Mouse (Mus musculus): ENCODE results near the gene Eno1. TPM values are rescaled to one million over a fixed set of nuclear protein-coding genes. Genes with fewer than 3 reads are reported as not detected.
A peak's percentile ranks its signal among the peaks of the same experiment; 100 is the strongest.

Gene Eno1
- total and polyA plus RNA-seq, 2 experiments from 2014 or later = 525 to 1,074 TPM

DNA sequence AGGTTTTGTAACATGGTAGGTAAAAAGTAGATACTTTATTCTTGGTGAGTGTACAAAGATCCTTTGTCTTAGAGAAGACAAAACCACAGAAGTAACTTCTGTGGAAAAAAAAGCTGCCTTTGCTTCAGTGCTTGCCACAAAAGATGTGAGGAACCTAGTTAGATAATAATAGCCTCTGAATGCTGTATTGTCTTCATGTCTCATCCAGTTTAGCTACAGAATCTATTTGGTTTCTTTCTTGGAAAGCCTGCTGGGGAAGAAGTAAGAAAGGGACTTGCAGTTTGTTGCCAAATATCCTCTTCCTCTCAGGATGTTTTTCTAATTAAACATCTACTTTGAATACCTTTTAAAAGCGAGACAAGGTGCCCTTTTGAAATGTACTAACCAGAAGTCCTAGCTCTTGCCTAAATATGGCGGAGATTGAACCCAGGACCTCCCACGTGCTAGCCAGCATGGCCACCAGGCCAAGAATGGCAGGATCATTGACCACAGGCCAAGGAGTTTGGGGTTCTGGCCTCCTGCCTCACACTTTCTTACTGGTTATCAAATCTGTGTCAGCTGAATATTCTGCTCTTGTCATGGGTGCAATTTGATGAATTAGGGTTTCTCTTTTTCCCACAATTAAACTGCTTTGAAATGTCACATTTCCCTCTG, 2.0 kb downstream of the Eno1 start:
- no peak for DNase-seq (ENCODE audit: low spot score)
- no peak for TF ChIP-seq CTCF (IDR thresholded peaks at IDR 0.05; ENCODE audit: low read depth)
- TF ChIP-seq EP300 (IDR thresholded peaks at IDR 0.05; ENCODE audit: low read depth) = no peak
- Histone ChIP-seq H3K36me3 (replicated peaks; ENCODE audit: control insufficient read depth, insufficient read depth, low read length) (peaks cover 39% of the 10 kb centered on the region), H3K4me1 (ENCODE audit: control insufficient read depth, insufficient read depth) (peaks cover 46% of the 10 kb centered on the region), H3K4me2 (ENCODE audit: low read depth, low read length) (peak overlapping the region; percentile 85), H3K27ac (ENCODE audit: low read depth) (peak overlapping the region; percentile 97), H3K4me3 (ENCODE audit: low read depth, low read length) (peak overlapping the region; percentile 90), H3K9me3 (replicated peaks; ENCODE audit: control insufficient read depth, low read length) (no peaks in the 10 kb centered on the region), H3K27me3 (ENCODE audit: control insufficient read depth, insufficient read depth, low read length) (no peaks in the 10 kb centered on the region), H3K9ac (replicated peaks; ENCODE audit: low read depth, low read length) (peak overlapping the region; percentile 86)
- 6% methylated on average over 3 of the region's 3 CpGs for WGBS
- ATAC-seq (ENCODE audit: insufficient read depth, low read depth) = no peak

DNA sequence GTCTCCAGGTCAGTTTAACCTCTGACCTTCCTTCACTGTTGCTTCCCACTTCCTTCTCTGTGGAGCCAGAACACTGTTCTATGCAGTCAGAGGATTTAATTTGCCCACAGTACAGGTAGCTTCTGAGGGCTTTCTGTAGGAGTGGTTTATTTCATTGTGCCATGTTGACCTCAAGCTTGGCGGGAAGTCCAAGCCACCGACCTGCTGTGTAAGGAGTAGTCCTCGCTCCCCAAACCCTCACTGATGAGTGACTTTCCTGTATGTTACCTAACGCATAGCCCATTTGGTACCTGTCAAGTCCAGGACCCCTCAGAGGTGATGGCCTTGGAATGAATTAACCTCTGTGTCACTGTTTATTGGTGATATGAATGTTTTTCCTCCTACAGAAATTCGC, 2.6 kb downstream of the Eno1 start:
- peaks cover 46% of the 10 kb centered on the region for H3K4me1 ChIP-seq (ENCODE audit: control insufficient read depth, insufficient read depth)
- TF ChIP-seq CTCF (IDR thresholded peaks at IDR 0.05; ENCODE audit: low read depth) (no peak), EP300 (IDR thresholded peaks at IDR 0.05; ENCODE audit: low read depth) (no peak)

DNA sequence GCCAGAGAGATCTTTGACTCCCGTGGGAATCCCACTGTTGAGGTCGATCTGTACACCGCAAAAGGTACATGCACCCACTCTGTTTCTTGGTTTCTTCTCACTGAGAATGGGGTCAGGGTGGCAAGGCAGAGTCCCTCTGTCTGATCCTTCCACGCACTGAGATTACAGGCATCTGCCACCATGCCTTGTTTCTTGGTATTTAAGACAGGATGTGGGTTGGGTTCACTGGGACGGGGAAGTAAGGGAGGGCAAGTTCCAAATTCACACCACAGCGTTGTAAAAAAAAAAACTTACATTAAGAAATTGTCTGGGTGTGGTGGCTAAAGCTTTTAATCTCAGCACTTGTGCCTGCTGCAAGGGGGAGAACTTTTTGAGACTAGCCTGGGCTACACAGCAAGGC, 3.0 kb downstream of the Eno1 start:
- Histone ChIP-seq H3K9me3 (replicated peaks; ENCODE audit: control insufficient read depth, low read length) (no peaks in the 10 kb centered on the region), H3K27me3 (ENCODE audit: control insufficient read depth, insufficient read depth, low read length) (no peaks in the 10 kb centered on the region), H3K36me3 (replicated peaks; ENCODE audit: control insufficient read depth, insufficient read depth, low read length) (peaks cover 48% of the 10 kb centered on the region), H3K4me1 (ENCODE audit: control insufficient read depth, insufficient read depth) (peaks cover 45% of the 10 kb centered on the region), H3K4me2 (ENCODE audit: low read depth, low read length) (peak overlapping the region; percentile 85), H3K4me3 (ENCODE audit: low read depth, low read length) (peak overlapping the region; percentile 90), H3K27ac (ENCODE audit: low read depth) (peak overlapping the region; percentile 97), H3K9ac (replicated peaks; ENCODE audit: low read depth, low read length) (peak overlapping the region; percentile 86; the same call in 1 of the 2 replicates)
- no peak for ATAC-seq (ENCODE audit: insufficient read depth, low read depth)
- WGBS = 20% methylated on average over 6 of the region's 6 CpGs
- TF ChIP-seq EP300 (IDR thresholded peaks at IDR 0.05; ENCODE audit: low read depth) = no peak
- TF ChIP-seq CTCF (IDR thresholded peaks at IDR 0.05; ENCODE audit: low read depth) = no peak
- no peak for DNase-seq (ENCODE audit: low spot score)

More for the DNA sequence above, 2.6 kb downstream of the Eno1 start:
- DNase-seq (ENCODE audit: low spot score) (no peak), ATAC-seq (ENCODE audit: insufficient read depth, low read depth) (no peak)
- Histone ChIP-seq H3K27me3 (ENCODE audit: control insufficient read depth, insufficient read depth, low read length) (no peaks in the 10 kb centered on the region), H3K27ac (ENCODE audit: low read depth) (peak overlapping the region; percentile 97; the same call in 1 of the 2 replicates), H3K4me3 (ENCODE audit: low read depth, low read length) (peak overlapping the region; percentile 90), H3K36me3 (replicated peaks; ENCODE audit: control insufficient read depth, insufficient read depth, low read length) (peaks cover 44% of the 10 kb centered on the region), H3K4me2 (ENCODE audit: low read depth, low read length) (peak overlapping the region; percentile 85), H3K9ac (replicated peaks; ENCODE audit: low read depth, low read length) (peak overlapping the region; percentile 86; the same call in 1 of the 2 replicates), H3K9me3 (replicated peaks; ENCODE audit: control insufficient read depth, low read length) (no peaks in the 10 kb centered on the region)
- 25% methylated on average over 5 of the region's 5 CpGs for WGBS

DNA sequence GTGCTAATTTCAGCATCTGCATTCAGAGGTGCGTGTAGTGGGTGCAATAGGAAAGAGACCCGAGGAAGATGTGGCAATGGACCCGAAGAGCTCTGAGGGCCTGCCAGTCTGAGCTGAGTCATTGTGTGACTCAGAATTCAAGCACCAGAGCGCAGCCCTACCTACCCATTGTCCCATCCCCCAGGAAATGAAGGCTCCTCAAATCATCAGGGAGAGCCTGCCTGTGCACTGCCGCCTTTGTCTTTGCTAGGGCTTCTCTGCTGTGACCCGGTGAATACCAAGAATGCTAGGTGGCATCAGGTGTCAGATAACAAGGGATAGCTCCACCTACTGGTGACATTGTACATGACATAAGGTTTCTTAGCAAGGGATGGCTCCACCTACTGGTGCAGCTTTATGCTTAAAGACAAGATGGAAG, 3.4 kb downstream of the Eno1 start:
- H3K27me3 ChIP-seq (ENCODE audit: control insufficient read depth, insufficient read depth, low read length) = no peaks in the 10 kb centered on the region
- H3K9ac ChIP-seq (replicated peaks; ENCODE audit: low read depth, low read length) = 0 out of 2 replicates have a peak overlapping the region, but pooled peaks have one; percentile 13
- no peak for ATAC-seq (ENCODE audit: insufficient read depth, low read depth)
- peak overlapping the region; percentile 97 for H3K27ac ChIP-seq (ENCODE audit: low read depth)
- WGBS = 10% methylated on average over 6 of the region's 6 CpGs
- H3K4me1 ChIP-seq (ENCODE audit: control insufficient read depth, insufficient read depth) = peaks cover 42% of the 10 kb centered on the region
- DNase-seq (ENCODE audit: low spot score) = peak; percentile 88
- peaks cover 53% of the 10 kb centered on the region for H3K36me3 ChIP-seq (replicated peaks; ENCODE audit: control insufficient read depth, insufficient read depth, low read length)
- peak overlapping the region; percentile 90 for H3K4me3 ChIP-seq (ENCODE audit: low read depth, low read length)
- TF ChIP-seq CTCF (IDR thresholded peaks at IDR 0.05; ENCODE audit: low read depth) = peak; percentile 99
- TF ChIP-seq EP300 (IDR thresholded peaks at IDR 0.05; ENCODE audit: low read depth) = no peak
- H3K4me2 ChIP-seq (ENCODE audit: low read depth, low read length) = peak overlapping the region; percentile 85
- H3K9me3 ChIP-seq (replicated peaks; ENCODE audit: control insufficient read depth, low read length) = no peaks in the 10 kb centered on the region

DNA sequence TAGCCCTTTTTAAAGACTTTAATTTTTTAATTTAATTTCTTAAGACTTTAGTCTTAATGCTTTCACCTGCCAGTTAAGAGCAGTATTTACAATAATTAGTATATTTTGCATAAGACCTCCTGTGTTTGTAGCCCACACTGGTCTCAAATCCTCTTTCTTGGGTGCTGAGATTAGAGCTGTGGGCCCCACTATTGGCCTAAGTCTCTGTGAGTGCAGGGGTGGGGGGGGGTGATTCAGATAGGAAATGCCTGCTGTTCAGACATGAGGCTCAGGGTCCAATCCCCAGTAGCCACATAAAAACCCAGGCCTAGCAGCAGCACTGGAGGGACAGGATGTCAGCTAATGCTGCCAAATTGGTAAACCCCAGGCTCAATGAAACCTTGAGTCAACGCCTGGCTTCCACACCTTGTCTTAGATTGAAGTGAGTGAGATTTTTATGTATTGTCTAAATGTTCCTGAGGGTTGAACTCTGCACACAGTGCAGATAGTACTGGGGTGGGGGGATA, 3.9 kb downstream of the Eno1 start:
- Histone ChIP-seq H3K4me2 (ENCODE audit: low read depth, low read length) (peak overlapping the region; percentile 30; the same call in 1 of the 2 replicates), H3K27ac (ENCODE audit: low read depth) (0 out of 2 replicates have a peak overlapping the region, but pooled peaks have one; percentile 28), H3K9me3 (replicated peaks; ENCODE audit: control insufficient read depth, low read length) (no peaks in the 10 kb centered on the region), H3K9ac (replicated peaks; ENCODE audit: low read depth, low read length) (no peak overlapping the region), H3K36me3 (replicated peaks; ENCODE audit: control insufficient read depth, insufficient read depth, low read length) (peaks cover 58% of the 10 kb centered on the region), H3K27me3 (ENCODE audit: control insufficient read depth, insufficient read depth, low read length) (no peaks in the 10 kb centered on the region), H3K4me1 (ENCODE audit: control insufficient read depth, insufficient read depth) (peaks cover 37% of the 10 kb centered on the region), H3K4me3 (ENCODE audit: low read depth, low read length) (peak overlapping the region; percentile 10; the same call in 1 of the 2 replicates)
- WGBS = 50% methylated on average over 1 of the region's 1 CpGs
- no peak for DNase-seq (ENCODE audit: low spot score)
- ATAC-seq (ENCODE audit: insufficient read depth, low read depth) = no peak
- TF ChIP-seq CTCF (IDR thresholded peaks at IDR 0.05; ENCODE audit: low read depth) = no peak
